Mouse (Mus musculus) spleen, postnatal 36 days (tissue): Measurements from ENCODE around the gene Ddb1.
"Not testable (repeated sequence)": the region's sequence is repeated elsewhere in the genome, so short reads cannot be mapped to it uniquely, and the experiment has no call there.

Experiments used
- DNase-seq, 2 experiments: peaks; one replicate each; pipeline ENCODE4 v3.0.0; 2022; ENCODE audit warnings: low spot score in 2 of 2, mixed read lengths in 1 of 2

Ddb1 gene

DNA sequence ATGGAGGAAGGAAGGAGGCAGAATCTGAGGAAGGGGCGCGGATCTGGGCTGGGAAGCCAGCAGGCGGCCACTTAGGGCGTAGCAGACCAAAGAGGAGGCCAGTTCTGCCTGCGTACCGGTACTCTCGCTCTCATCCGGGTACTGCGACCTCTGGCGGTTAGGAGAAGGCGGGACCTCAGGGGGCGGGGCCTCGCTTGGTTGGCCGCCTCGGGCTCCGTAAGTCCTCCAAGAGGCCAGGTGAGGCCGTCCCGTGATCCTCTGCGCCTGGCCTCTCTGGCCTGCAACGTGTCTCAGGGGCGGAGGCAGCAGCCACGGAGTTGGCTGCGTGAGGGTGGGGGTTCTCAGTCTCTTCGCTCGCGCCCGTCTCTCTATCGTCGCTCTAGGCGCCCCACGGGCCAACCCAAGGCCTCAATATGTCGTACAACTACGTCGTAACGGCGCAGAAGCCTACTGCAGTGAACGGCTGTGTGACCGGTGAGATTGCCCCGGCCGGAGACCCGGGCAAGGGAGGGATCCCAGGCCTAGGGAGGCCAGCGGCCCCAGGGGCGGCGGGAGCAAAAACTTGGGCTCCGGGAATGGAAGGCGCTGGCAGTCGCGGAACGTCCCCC lies at the start of gene Ddb1, which contains the start of gene Tkfc:
Ddb1 (plus strand) TSS at position 35 of the 608 bp plus-strand sequence.
Tkfc (minus strand) TSS at position 362 of the 608 bp plus-strand sequence.
- peak; percentile 98 for DNase-seq

DNA sequence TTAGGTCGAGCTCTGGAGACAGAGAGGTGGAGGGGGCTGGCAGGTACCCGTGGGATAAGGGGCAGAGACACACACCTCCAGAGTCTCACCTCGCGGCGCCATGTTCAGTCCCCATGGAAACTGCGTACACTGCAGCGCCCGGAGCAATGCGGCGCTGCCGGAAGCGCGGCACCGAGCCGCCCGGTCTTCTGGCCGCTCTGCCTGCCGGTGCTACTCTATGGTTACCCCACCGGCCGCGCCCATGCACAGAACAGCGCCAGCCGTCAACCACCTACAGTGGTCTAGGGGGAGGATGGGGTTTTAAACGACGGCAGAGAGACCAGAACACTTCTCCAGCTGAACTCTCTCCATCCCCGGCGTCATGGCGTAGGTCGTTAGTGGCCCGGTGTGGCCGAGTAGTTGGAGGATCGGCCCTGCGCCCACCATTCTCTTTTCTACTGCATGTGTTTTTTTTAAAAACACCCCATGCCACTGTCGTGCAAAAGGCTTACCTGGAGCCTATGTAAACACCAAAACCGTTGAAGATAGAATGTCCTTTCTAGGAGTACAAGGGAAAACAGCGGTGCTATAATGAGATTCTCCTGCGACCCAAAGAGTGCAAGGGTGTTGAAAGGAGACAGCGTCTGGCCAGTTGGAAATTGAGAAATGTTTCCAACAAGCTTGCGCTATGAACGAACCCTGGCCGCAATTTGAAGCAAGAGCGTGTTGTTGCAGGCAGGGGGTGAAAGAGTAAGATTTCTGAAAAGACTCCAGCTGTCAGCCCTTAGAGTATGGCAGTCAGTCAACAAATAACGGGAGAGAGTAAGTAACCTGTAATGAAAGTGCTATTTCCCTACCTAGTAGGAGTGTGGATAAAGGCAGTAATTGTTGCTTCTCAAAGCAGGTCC lies 49.3 kb upstream of the Ddb1 start, which contains the start of gene Tmem216:
Tmem216 (minus strand) TSS at position 615 of the 887 bp plus-strand sequence.
- DNase-seq: peak; percentile 87 to 88

DNA sequence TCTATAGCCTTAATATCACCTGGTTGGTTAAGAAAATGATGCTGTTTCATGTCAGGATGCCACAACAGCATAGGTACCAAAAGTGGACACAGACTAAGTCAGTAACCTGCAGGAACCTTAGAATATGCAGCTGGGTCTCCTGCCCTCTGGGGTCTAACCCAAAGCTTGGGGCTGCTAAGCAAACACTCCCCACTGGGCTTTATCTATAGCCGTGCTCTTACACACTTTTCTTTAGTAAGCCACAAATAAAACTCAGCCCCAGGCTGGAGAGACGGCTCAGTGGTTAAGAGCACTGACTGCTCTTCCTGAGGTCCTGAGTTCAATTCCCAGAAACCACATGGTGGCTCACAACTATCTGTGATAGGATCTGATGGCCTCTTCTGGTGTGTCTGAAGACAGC lies 48.1 kb upstream of the Ddb1 start:
- DNase-seq: no peak

DNA sequence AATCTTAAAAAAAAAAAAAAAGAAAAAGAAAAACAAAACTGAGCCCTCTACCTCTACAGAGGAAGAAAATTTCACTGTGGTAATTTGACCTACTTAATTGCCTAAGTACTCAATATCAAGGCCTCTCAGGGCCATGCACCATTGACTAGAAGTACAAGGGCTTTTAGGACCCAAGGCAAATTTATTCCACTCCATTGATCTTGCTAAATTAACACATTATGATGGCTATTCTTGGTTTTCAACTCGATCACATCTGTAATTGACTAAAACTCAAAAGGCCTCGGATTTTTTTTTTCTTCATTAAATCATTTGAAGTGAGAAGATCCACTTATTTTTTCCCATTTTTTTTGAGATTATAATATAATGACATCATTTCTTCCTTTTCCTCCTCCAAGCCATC lies 47.7 kb upstream of the Ddb1 start:
- DNase-seq: no peak

DNA sequence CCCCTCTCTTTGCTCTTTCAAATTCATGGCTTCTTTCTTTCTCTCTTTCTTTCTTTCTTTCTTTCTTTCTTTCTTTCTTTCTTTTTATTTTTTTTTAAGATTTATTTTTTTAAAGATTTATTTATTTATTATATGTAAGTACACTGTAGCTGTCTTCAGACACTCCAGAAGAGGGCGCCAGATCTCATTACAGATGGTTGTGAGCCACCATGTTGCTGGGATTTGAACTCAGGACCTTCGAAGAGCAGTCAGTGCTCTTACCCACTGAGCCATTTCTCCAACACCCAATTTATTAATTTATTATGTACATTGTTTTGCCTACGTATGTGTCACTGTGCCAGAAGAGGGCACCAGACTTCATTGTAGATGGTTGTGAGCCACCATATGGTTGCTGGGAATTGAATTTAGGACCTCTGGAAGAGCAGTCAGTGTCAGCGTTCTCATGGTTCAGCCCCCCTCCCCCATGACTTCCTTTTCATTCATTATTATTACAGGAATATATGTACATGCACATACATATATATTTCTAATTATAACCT lies 47.2 kb upstream of the Ddb1 start:
- DNase-seq: not testable (repeated sequence)

DNA sequence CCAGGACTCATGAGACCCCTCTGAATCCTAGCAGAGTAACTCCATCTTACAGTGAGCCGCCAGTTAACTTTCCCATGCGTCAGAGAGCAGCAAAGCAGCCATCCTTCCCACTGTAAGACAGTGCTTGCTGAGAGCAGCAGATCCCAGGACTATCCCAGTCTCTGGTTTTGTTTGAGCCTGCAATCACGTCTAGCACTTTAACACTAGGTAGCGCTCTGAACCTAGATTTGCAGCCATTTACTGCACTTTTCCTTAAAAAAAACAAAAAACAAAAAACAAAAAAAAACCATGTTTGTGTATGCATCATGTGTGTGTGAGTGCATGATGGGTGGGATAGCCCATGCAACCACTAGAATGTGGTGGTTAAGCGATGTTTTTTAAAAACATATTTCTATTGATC lies 45.0 kb upstream of the Ddb1 start:
- DNase-seq: no peak

DNA sequence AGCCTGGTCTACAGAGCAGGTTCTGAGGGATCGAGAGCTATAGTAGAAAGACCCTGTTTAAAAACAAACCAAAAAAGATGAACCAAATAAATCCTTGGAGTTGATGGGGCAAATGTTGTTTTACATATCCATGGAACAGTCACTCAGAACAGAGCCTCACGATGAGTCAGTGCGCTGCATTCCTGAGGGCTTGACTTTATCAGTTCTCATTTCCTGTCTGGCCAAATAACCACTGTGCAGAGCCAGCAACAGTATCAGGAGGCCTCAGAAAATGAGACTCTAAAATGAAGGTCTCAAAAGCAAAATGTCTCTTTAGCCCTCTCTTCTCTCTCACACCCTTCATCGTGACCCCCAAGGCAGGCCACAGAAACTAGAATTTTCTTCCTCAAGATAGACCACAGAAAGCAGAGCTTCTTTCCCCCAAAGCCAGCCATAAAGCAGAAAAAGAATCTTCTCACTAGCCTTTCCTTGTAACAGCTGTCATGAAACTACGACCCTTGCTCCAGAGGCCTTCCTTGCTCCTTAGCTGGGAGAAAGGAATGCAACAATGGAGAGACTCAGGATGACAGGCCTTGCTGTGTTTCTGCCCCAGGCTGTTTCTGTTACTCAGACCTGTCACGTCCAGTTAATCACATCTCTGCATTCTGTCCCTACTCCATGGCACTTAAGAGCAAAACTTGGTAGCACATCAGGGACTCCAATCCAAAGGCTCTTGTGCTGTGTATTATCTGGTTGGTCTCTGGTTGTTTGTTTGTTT lies 43.4 kb upstream of the Ddb1 start:
- DNase-seq: no peak

DNA sequence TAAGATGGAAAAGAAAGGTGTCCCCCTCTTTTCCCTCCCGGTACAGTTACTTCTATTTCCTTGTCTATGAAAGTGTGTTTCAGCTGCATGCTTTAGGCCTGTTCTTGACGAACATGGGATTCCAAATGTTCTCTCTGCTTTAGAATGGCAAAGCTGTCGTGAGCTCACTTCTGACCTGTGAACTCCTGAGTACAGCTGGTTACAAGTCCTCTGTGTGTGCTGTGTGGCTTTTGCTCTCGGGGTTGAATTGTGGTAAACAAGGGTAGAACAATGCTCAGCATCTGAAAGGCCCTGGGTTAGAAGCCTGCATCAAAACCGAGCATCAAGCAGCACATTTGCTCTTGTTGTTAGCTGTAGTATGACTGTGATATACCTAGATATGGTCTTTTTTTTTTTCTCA lies 42.8 kb upstream of the Ddb1 start:
- DNase-seq: no peak

DNA sequence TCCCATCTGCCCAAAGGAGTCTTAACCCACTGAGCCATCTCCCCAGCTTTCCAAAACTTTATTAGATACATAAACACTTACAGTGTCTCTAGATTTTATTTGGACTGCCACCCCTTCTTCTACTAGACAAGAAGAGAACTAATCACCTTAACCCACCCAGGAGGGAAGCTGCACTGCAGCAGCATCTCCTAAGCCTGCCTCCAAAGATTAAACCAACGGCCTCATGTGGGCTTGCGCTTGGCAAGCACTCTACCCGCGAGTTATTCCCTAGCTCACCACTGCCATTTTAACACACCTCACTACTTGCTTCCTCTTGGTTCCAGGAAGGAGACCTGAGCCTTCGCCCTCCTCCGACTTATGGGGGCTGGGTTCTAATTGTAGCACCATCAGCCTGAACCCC lies 40.8 kb upstream of the Ddb1 start:
- no peak for DNase-seq

DNA sequence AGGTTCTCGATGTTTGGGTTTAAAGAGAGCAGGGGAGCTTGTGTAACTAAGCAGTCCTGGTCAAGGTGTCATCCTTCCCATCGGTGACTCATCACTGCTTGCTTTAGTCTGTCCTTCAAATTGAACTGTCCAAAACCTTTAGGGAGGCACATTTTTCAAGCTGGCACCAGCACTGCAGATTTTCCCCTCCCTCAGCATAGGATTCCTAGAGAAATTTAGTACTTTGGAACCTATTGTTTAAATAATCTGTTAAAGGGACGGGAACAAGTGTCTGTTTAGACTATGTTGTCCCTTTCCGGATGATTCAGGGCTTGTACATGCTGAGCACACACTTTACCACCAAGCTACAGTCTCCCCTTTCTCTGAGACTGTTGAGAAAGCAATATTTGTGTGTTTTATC lies 39.9 kb upstream of the Ddb1 start:
- DNase-seq: no peak

DNA sequence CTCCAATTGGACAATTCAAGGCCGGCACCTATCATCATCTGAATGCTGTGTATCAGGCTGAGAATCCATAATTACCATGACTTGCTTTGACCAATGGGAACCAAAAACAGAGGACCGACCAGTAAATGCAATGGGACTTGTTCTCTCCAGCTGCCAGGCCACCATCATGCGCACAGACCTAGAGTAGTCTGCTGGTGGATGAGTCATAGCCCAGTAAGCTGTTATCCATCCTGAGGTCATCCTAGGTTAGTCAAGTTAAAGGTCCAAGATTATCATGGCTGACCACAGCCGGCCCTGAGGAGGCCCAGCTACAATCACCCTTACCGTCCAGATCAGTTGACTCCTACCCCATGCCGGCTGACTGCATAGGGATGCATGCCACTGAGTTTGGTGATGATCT lies 35.5 kb upstream of the Ddb1 start:
- DNase-seq: no peak

DNA sequence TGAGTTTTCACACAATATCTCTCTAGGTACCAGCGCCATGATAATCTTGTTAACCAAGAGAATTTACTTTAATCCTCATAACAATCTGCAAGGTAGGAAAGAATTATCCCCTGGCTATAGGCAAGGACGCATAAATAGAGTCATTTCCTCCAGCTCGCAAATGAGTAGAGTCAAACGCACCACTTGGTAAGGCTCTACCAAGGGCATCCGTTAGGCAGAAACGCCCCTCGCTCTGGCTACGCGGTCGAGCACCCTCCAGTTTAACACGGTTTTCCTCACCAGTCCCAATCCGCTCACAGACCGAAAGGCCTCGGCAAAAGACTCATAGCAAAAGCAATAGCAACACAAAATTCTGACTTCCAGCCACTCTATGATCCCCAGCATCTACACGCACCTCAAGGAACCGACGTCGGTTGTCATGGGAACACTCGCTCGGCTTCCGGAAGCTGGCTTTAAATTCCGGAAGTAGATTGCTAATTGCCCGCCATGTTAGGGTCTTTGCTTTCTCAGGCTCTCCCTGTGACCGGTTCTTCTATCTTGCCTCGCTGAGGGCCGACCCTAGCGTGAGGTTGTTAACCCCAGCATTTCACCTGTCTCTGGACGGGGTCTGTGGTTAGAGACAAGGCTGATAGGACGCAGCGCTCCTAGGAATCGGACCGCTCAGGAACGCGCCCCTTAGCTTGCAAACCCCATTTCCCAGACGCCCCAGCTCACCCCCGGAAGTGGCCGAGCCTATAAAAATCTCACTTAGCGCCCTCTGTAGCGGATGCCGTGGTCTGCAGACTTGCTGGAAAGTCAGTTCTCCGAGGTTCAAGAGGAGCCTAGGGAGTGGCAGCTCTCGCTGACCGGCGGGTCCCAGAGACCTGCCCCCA lies 28.2 kb upstream of the Ddb1 start, which contains the start of the genes Cyb561a3 and Tmem138:
Cyb561a3 (plus strand) TSS at position 483 of the 872 bp plus-strand sequence.
Tmem138 (minus strand) TSS at position 673 of the 872 bp plus-strand sequence.
- peak; percentile 92 to 93 for DNase-seq

DNA sequence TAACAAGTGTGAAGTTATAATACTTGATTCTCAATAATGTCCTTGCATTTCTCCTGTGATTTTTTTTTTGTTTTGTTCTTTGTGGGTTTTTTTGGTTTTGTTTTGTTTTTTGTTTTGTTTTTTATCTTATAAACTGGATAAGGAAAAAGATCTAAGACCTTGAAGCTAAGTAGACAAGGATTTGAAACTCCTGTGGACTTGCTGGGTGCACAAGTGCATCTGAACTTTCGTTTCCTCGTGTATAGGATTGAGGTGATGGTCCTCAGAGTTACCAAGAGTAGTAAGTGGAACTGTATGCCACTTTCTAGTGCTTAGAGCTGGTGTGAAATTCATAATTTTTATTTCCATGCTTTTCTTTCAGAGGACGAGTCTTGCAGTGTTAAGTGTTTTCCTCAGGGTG lies 25.0 kb upstream of the Ddb1 start:
- no peak for DNase-seq

DNA sequence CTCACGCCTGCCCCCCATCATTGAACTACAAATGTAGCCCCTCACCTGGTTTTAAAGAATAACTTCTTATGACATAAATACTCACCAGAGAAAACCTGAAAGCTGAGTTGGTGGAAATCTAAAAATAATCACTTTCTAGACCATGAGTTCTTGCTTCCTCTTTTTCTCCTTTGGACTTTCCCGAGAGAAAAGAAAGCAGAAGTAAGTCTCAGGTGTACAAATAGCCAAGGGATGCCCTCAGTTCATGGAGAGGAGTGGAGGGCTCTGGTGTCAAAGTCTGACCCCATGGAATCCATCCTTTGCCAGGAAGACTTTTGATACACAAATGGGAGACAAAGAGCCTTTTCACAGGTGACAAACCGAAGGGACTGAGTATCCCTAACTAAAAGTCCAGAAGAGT lies 24.4 kb upstream of the Ddb1 start:
- DNase-seq: peak; percentile 45 to 65

DNA sequence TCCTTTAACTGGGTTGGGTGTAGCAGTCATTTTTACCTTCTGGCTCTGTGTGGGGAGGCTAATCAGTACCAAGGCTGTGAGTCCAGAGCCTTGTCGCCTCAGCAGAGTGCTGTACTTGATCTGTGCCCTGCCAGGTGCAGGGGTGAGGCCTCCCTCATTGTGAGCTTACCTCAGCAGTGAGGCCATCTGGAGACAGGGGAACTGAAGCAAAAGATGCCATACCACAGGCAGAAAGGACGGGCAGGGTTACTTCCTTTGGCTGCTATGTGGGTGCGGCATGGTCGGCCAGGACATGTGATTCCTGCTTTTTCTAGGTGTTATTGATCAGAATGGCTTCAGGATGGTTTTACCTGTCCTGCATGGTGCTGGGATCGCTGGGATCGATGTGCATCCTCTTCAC lies 23.1 kb upstream of the Ddb1 start:
- peak; percentile 86 to 87 for DNase-seq

DNA sequence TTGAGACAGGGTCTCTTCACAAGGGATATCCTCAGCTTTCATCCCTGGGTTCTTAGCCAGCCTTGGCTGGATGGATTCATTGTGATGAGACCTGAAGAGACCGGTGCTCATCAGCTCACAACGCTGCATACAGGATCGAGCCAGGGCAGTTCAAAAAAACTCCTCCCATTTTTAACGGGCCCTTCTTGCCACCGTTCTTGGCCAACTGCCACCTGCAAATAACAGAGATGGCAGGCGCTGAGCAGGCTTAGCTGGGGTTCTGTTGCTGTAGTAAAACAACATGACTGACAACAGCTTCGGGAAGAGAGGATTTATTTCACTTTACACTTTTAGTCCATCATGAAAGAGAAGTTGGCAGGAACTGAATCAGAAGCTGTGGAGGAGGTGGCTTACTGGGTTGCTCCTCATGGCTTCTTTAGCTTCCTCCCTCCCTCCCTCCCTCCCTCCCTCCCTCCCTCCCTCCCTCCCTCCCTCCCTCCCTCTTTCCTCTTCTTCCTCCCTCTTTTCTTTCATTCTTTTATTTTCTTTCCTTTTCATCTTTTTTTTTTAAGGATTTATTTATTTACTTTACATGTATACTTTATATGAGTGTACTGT lies 21.5 kb upstream of the Ddb1 start:
- DNase-seq: no peak

DNA sequence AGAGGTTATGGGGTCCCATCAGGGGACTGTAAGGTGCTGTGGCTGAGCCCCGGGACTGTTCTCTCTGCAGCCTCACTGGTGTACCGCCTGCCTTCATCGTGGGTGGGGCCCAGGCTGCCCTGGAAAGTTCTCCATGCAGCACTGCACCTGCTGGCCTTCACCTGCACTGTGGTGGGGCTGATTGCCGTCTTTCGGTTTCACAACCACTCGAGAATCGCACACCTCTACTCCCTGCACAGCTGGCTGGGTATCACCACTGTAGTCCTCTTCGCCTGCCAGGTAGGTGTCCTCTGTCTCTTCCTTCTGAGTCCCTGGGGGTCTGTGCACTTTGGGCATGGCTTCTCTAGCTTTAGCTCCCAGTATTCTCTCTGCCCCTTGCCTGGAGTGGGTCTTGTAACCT lies 20.0 kb upstream of the Ddb1 start:
- peak; percentile 88 to 90 for DNase-seq

DNA sequence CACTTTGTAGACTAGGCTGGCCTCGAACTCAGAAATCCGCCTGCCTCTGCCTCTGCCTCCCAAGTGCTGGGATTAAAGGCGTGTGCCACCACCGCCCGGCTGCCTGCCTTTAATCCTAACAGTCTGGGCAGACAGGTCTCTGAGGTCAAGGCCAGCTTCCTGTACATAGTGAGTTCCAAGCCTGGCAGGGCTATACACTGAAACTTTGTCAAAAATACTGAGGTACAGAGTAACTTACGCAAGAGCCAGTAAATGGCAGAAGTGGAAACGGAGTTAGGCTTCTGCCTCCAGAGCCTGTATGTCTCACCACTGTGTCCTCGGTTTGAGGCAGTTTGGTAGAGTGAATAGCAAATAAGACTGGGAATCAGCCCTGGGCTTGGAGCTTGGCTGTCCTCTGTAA lies 17.9 kb upstream of the Ddb1 start:
- no peak for DNase-seq

DNA sequence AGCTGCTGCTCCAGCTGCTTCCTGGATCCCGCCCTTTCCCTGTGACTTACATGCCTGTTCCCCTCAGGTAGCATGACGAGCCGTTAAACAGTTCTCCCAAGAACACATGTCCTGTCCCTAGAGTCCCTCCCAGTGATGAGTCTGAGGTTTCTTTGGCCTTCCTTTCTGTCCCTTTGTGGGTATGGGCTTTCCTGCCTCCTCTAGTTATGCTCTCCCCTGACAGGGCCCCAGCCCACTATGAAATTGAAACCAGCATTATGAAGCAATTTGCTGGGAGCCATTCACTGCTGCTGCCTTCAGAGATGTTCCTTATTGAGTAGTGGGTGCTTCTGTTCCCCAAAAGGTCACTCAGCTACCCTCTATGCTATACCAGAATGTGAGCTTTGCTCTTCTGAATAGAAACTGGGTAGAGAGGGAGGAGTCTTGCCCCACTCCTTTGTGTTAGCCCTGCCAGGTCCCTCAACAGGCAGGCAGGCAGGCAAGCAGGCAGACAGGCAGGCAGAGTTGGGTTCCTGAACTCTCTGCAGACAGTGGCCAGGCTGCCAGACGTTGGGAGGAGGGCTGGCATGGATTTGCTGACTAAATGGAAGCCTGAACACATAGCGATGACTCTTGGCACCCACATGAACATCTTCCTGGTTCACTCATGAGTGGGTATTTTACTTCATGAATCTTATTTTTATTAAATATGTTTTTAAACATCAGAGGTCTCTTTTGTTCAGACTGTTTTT lies 15.8 kb upstream of the Ddb1 start:
- no peak for DNase-seq

DNA sequence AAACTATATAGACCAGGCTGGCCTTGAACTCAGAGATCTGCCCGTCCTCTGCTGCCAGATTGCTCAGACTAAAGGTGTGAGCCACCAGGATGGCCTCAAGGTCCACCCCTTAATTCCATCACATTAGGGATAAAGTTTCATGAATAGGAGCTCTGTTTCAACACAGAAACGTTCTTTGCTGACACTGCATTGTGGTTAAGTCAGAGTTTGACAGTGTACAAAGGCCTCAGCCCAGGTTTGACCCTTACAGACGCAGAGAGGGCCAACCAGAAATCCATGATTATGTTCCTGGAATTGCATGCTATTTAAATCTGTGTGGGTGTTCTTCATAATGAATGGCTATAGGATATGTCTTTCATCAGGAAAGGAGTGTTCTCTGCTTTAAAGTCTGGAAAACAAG lies 14.8 kb upstream of the Ddb1 start:
- DNase-seq: no peak
